Mouse (Mus musculus) lung, adult 2 months (tissue): Measurements from ENCODE around the gene Rassf6.

Experiments used
- CTCF ChIP-seq: fragments of 200-500 bp; IDR thresholded peaks from 2 replicates; pipeline ENCODE4 v1.5.1; 2011; ENCODE audit warnings: mild to moderate bottlenecking, low read length, control low read depth; ENCODE audit not compliant: insufficient read depth
- POLR2A ChIP-seq: fragments of 200-500 bp; IDR thresholded peaks from 2 replicates; pipeline ENCODE4 v1.6.1; 2011; ENCODE audit warnings: low read depth, mild to moderate bottlenecking, control low read depth, low read length, borderline replicate concordance; ENCODE audit errors: extremely low read depth

GRCm38 (mm10) chr5:90646398-90646797, 5.9 kb upstream of the Rassf6 start:
- TF ChIP-seq POLR2A (no peak), CTCF (no peak)
